Mouse (Mus musculus): Measurements from ENCODE around the gene Gabrr2. TPM values are rescaled to one million over a fixed set of nuclear protein-coding genes. Genes with fewer than 3 reads are reported as not detected.

Gabrr2 gene
- polyA plus RNA-seq, 2 experiments = 0.54 to 0.78 TPM

DNA sequence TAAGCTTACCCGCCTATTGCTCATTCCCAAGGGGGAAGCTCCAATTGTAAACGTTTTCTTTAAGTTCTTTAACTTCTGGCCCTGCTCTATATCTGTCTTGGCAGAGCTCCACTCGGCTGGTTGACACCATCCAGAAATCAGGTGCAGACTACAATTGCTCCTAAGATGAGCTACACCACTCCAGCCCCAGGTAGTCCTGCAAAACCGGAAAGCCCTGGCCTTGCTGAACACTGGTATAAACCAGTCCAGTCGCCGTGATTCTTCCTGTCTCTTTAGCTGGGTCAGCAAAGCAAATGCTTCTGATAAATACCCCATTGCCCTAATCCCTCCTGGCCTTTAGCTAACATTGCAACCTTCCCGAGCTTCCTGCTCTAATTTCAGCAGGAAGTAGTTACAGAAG lies 1.6 kb upstream of the Gabrr2 start:
- Histone ChIP-seq H3K4me3 (replicated peaks; ENCODE audit: low read length) (no peak overlapping the region), H3K9me3 (ENCODE audit: control insufficient read depth, low read length) (no peaks in the 10 kb centered on the region), H3K9ac (ENCODE audit: low read depth, low read length, severe bottlenecking) (no peak overlapping the region), H3K36me3 (ENCODE audit: control insufficient read depth, insufficient read depth, low read length) (no peaks in the 10 kb centered on the region), H3K4me1 (ENCODE audit: control insufficient read depth, insufficient read depth, low read length) (peaks cover 7% of the 10 kb centered on the region; the same call in 1 of the 2 replicates), H3K27me3 (ENCODE audit: control insufficient read depth, insufficient read depth, low read length) (no peaks in the 10 kb centered on the region), H3K27ac (replicated peaks; ENCODE audit: low read depth, low read length) (no peak overlapping the region), H3K4me2 (replicated peaks; ENCODE audit: low read depth, low read length, severe bottlenecking) (no peak overlapping the region)
- 35% methylated on average over 7 of the region's 7 CpGs for WGBS
- ATAC-seq (ENCODE audit: low FRiP score, low read depth) = no peak
- DNase-seq (ENCODE audit: low spot score) = peak; percentile 23
- TF ChIP-seq POLR2A (IDR thresholded peaks at IDR 0.05; ENCODE audit: borderline replicate concordance, extremely low read depth, insufficient read depth, insufficient read length) = no peak

DNA sequence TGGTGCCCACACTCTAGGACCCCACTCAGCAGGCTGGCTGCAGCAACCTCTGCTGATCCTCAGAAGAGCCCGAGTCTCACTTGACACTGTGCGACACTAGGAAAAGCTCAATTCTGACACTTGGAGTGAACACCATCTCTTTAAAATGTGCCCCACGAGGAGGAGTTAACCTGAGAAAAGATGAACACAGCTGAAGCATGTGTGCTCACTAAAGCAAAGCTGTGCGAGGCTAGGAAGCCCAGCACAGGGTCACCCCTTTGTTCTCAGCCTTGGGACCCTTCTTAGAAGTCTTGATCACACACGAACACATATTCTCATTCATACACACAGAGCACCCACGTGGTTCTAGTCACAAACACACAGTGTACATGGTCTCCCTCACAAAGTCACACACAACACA lies 2.2 kb downstream of the Gabrr2 start:
- Histone ChIP-seq H3K4me3 (replicated peaks; ENCODE audit: low read length) (no peak overlapping the region), H3K27ac (replicated peaks; ENCODE audit: low read depth, low read length) (no peak overlapping the region), H3K4me1 (ENCODE audit: control insufficient read depth, insufficient read depth, low read length) (0 out of 2 replicates have a peak, but pooled peaks cover 2% of the 10 kb centered on the region), H3K27me3 (ENCODE audit: control insufficient read depth, insufficient read depth, low read length) (no peaks in the 10 kb centered on the region), H3K4me2 (replicated peaks; ENCODE audit: low read depth, low read length, severe bottlenecking) (no peak overlapping the region), H3K36me3 (ENCODE audit: control insufficient read depth, insufficient read depth, low read length) (no peaks in the 10 kb centered on the region), H3K9ac (ENCODE audit: low read depth, low read length, severe bottlenecking) (no peak overlapping the region), H3K9me3 (ENCODE audit: control insufficient read depth, low read length) (no peaks in the 10 kb centered on the region)
- WGBS = 73% methylated on average over 6 of the region's 6 CpGs
- no peak for TF ChIP-seq POLR2A (IDR thresholded peaks at IDR 0.05; ENCODE audit: borderline replicate concordance, extremely low read depth, insufficient read depth, insufficient read length)
- no peak for DNase-seq (ENCODE audit: low spot score)
- no peak for ATAC-seq (ENCODE audit: low FRiP score, low read depth)

DNA sequence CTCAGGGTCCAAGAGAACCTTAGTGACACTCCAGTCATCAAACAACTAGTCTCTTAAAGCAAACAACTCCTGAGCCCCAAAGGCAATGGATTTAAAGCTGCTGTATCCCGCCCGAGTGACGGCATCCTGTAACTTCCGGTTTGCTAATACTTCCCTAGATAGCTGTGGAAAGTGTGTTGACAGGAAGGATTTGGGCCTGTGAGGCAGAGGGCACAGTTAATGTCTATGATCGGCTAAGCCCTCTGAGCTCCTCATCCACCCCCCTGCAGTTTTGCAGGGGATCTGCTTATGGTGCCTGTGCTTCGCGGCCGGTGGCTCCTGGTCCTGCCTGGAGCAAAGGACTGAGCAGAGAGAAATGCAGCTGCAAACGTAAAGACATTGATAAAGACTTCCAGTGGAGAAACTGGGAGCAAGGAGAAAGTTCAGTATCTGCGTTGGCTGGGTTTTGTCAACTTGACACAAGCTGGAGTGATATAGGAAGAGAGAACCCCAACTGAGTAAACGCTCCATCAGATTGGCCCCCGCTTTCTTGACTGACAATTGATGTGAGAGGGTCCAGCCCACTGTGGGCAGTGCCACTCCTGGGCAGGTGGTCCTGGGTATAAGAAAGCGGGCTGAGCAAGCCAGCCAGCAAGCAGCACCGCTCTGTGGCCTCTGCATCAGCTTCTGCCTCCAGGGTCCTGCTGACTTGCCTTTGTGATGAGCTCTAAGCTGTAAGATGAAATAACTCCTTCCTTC lies 3.6 kb downstream of the Gabrr2 start:
- Histone ChIP-seq H3K9me3 (ENCODE audit: control insufficient read depth, low read length) (no peaks in the 10 kb centered on the region), H3K27ac (replicated peaks; ENCODE audit: low read depth, low read length) (no peak overlapping the region), H3K36me3 (ENCODE audit: control insufficient read depth, insufficient read depth, low read length) (no peaks in the 10 kb centered on the region), H3K27me3 (ENCODE audit: control insufficient read depth, insufficient read depth, low read length) (no peaks in the 10 kb centered on the region), H3K4me1 (ENCODE audit: control insufficient read depth, insufficient read depth, low read length) (no peaks in the 10 kb centered on the region), H3K4me2 (replicated peaks; ENCODE audit: low read depth, low read length, severe bottlenecking) (no peak overlapping the region), H3K4me3 (replicated peaks; ENCODE audit: low read length) (no peak overlapping the region), H3K9ac (ENCODE audit: low read depth, low read length, severe bottlenecking) (no peak overlapping the region)
- TF ChIP-seq POLR2A (IDR thresholded peaks at IDR 0.05; ENCODE audit: borderline replicate concordance, extremely low read depth, insufficient read depth, insufficient read length) = no peak
- 61% methylated on average over 14 of the region's 14 CpGs for WGBS
- DNase-seq (ENCODE audit: low spot score) (no peak), ATAC-seq (ENCODE audit: low FRiP score, low read depth) (no peak)

DNA sequence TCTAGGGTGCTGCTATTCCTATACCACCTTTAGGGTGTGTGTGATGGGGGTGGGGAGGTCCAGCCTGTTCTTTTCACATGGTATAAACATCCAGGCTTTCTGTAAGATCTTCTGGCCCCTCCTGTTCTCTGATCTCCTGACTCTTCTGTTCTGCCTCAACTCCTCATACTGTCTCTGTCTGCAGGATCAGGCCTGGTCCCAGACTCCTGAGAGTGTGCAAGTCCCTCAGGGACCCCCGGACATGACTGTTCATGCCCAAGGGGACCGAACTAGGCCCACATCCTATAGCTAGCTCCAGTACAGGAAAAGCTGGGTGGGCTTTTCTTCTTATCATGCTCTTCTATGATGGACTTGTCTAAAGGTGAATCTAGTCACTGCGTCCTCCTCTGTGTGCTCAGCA lies 4.5 kb downstream of the Gabrr2 start:
- ATAC-seq (ENCODE audit: low FRiP score, low read depth) (no peak), DNase-seq (ENCODE audit: low spot score) (no peak)
- Histone ChIP-seq H3K27me3 (ENCODE audit: control insufficient read depth, insufficient read depth, low read length) (no peaks in the 10 kb centered on the region), H3K36me3 (ENCODE audit: control insufficient read depth, insufficient read depth, low read length) (no peaks in the 10 kb centered on the region), H3K9ac (ENCODE audit: low read depth, low read length, severe bottlenecking) (no peak overlapping the region), H3K27ac (replicated peaks; ENCODE audit: low read depth, low read length) (no peak overlapping the region), H3K4me2 (replicated peaks; ENCODE audit: low read depth, low read length, severe bottlenecking) (no peak overlapping the region), H3K4me1 (ENCODE audit: control insufficient read depth, insufficient read depth, low read length) (no peaks in the 10 kb centered on the region), H3K4me3 (replicated peaks; ENCODE audit: low read length) (no peak overlapping the region), H3K9me3 (ENCODE audit: control insufficient read depth, low read length) (no peaks in the 10 kb centered on the region)
- 94% methylated on average over 3 of the region's 3 CpGs for WGBS
- TF ChIP-seq POLR2A (IDR thresholded peaks at IDR 0.05; ENCODE audit: borderline replicate concordance, extremely low read depth, insufficient read depth, insufficient read length) = no peak

DNA sequence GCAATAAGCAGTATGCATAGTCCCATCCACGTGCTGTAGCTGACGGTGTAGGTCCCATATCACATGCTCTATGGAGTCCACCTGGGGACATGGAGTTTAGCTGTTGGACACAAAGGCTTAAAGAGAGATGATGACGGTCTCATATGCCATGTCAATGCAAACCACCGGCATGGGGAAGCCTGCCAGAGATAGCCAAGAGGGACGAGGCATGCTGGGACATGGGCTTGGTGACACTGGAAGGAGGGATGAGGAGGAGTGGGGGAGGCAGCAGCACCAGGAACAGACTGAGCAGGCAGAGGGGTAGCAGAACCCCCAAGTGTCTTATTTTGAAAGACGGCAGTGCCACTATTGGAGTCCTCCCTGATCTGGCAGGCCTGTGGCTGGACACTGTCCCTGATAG lies 5.0 kb downstream of the Gabrr2 start:
- DNase-seq (ENCODE audit: low spot score) (no peak), ATAC-seq (ENCODE audit: low FRiP score, low read depth) (no peak)
- H3K4me3 ChIP-seq (replicated peaks; ENCODE audit: low read length) = no peak overlapping the region
- H3K27ac ChIP-seq (replicated peaks; ENCODE audit: low read depth, low read length) = no peak overlapping the region
- 89% methylated on average over 6 of the region's 6 CpGs for WGBS
- no peaks in the 10 kb centered on the region for H3K9me3 ChIP-seq (ENCODE audit: control insufficient read depth, low read length)
- H3K27me3 ChIP-seq (ENCODE audit: control insufficient read depth, insufficient read depth, low read length) = no peaks in the 10 kb centered on the region
- no peak overlapping the region for H3K4me2 ChIP-seq (replicated peaks; ENCODE audit: low read depth, low read length, severe bottlenecking)
- H3K4me1 ChIP-seq (ENCODE audit: control insufficient read depth, insufficient read depth, low read length) = no peaks in the 10 kb centered on the region
- no peak overlapping the region for H3K9ac ChIP-seq (ENCODE audit: low read depth, low read length, severe bottlenecking)
- TF ChIP-seq POLR2A (IDR thresholded peaks at IDR 0.05; ENCODE audit: borderline replicate concordance, extremely low read depth, insufficient read depth, insufficient read length) = no peak
- no peaks in the 10 kb centered on the region for H3K36me3 ChIP-seq (ENCODE audit: control insufficient read depth, insufficient read depth, low read length)
